Comparison of ENCODE assay signal across 30 mouse cellular contexts in the genomic region with DNA sequence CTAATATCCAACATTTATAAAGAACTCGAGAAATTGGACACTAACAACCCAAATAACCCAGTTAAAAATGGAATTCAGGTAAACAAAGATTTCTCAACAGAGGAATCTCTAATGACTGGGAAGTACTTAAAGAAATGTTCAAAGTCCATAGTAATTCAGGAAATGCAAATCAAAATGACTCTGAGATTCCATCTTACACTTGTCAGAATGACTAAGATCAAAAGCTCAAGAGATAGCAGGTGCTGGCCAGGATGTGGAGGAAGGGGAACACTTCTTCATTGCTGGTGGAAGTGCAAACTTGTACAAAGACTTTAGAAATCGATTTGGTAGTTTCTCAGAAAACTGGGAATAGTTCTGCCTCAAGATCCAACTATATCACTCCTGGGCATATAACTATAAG.
"Had no signal": no experiment of that assay in that cellular context is flagged by ENCODE, and none has a peak within 500 bp of the region (broad histone marks: within the 10 kb centered on the region; RNA-seq: fewer than 3 reads in every experiment).

No protein-coding gene starts in this region.

- H3K9ac ChIP-seq: limb, embryonic 12.5 days; limb, embryonic 13.5 days; limb, embryonic 15.5 days; liver, embryonic 12.5 days; liver, embryonic 13.5 days; liver, embryonic 14.5 days; liver, embryonic 15.5 days; liver, postnatal 0 days; lung, embryonic 14.5 days; lung, embryonic 15.5 days; midbrain, embryonic 12.5 days; midbrain, embryonic 13.5 days; midbrain, embryonic 15.5 days; neural tube, embryonic 12.5 days had no signal

- H3K27ac ChIP-seq: limb, embryonic 10.5 days; limb, embryonic 12.5 days; limb, embryonic 13.5 days; limb, embryonic 15.5 days; liver, embryonic 12.5 days; liver, embryonic 13.5 days; liver, embryonic 14.5 days; liver, embryonic 15.5 days; lung, embryonic 15.5 days; macrophage; midbrain, embryonic 10.5 days; midbrain, embryonic 12.5 days; midbrain, embryonic 13.5 days; midbrain, embryonic 15.5 days; neural tube, embryonic 12.5 days had no signal

- H3K27me3 ChIP-seq: limb, embryonic 12.5 days; limb, embryonic 13.5 days; limb, embryonic 15.5 days; liver, embryonic 12.5 days; liver, embryonic 13.5 days; liver, embryonic 15.5 days; lung, embryonic 15.5 days; megakaryocyte, embryonic 14.5 days; midbrain, embryonic 12.5 days; midbrain, embryonic 13.5 days; midbrain, embryonic 15.5 days; neural tube, embryonic 12.5 days had no signal

- H3K4me1 ChIP-seq: limb, embryonic 10.5 days; limb, embryonic 12.5 days; limb, embryonic 13.5 days; limb, embryonic 15.5 days; liver, embryonic 12.5 days; liver, embryonic 13.5 days; liver, embryonic 15.5 days; lung, embryonic 15.5 days; megakaryocyte, embryonic 14.5 days; midbrain, embryonic 10.5 days; midbrain, embryonic 12.5 days; midbrain, embryonic 13.5 days; midbrain, embryonic 15.5 days; neural tube, embryonic 12.5 days had no signal

- DNase-seq: left cerebral cortex, postnatal 4 days; liver; liver, embryonic 13.5 days; liver, postnatal 0 days; lung, adult 18-20 months; lung, adult 2 months; lung, embryonic 14.5 days; lung, postnatal 10 days; lung, postnatal 14 days; lung, postnatal 36 days; lung, postnatal 4 days; midbrain, embryonic 14.5 days had no signal

- H3K36me3 ChIP-seq: limb, embryonic 10.5 days; limb, embryonic 12.5 days; limb, embryonic 13.5 days; limb, embryonic 15.5 days; liver, embryonic 12.5 days; liver, embryonic 13.5 days; liver, embryonic 15.5 days; lung, embryonic 15.5 days; midbrain, embryonic 10.5 days; midbrain, embryonic 12.5 days; midbrain, embryonic 13.5 days; midbrain, embryonic 15.5 days; neural tube, embryonic 12.5 days had no signal

- H3K9me3 ChIP-seq: limb, embryonic 10.5 days; limb, embryonic 12.5 days; limb, embryonic 13.5 days; limb, embryonic 15.5 days; liver, embryonic 12.5 days; liver, embryonic 13.5 days; liver, embryonic 15.5 days; lung, embryonic 15.5 days; megakaryocyte, embryonic 14.5 days; midbrain, embryonic 10.5 days; midbrain, embryonic 12.5 days; midbrain, embryonic 13.5 days; midbrain, embryonic 15.5 days; neural tube, embryonic 12.5 days had no signal

- H3K4me3 ChIP-seq: limb, embryonic 10.5 days; limb, embryonic 12.5 days; limb, embryonic 13.5 days; limb, embryonic 15.5 days; liver, embryonic 12.5 days; liver, embryonic 13.5 days; liver, embryonic 15.5 days; lung, embryonic 15.5 days; megakaryocyte, embryonic 14.5 days; midbrain, embryonic 10.5 days; midbrain, embryonic 12.5 days; midbrain, embryonic 13.5 days; midbrain, embryonic 15.5 days; myocyte; neural tube, embryonic 12.5 days had no signal

- H3K4me2 ChIP-seq: limb, embryonic 12.5 days; limb, embryonic 13.5 days; limb, embryonic 15.5 days; liver, embryonic 11.5 days; liver, embryonic 12.5 days; liver, embryonic 13.5 days; liver, embryonic 15.5 days; lung, embryonic 14.5 days; lung, embryonic 15.5 days; midbrain, embryonic 11.5 days; midbrain, embryonic 12.5 days; midbrain, embryonic 13.5 days; midbrain, embryonic 15.5 days; neural tube, embryonic 12.5 days had no signal
